Mouse (Mus musculus) midbrain, embryonic 14.5 days (tissue): ENCODE measurements around the gene Commd4. TPM values are rescaled to one million over a fixed set of nuclear protein-coding genes. Genes with fewer than 3 reads are reported as not detected.

Experiments used
- ATAC-seq: fragments of 200-750 bp; cut with Nextera tagmentation; 2 replicates; pipeline ENCODE4 v1.8.0; 2017; ENCODE audit warnings: moderate number of reproducible peaks, moderate library complexity; ENCODE audit not compliant: low FRiP score, low TSS enrichment
- DNase-seq: peaks from one replicate; pipeline ENCODE4 v3.0.0-alpha.2; 2015
- H3K27ac ChIP-seq: fragments of 300-500 bp; sonication (generic); replicated peaks from 2 replicates; pipeline ENCODE4 v1.5.1; 2014; ENCODE audit warnings: mild to moderate bottlenecking, low read depth, low read length, moderate library complexity
- H3K27me3 ChIP-seq: fragments of 300-500 bp; sonication (generic); 2 replicates; pipeline ENCODE4 v1.6.1; 2014; ENCODE audit warnings: low read length, control low read depth, mixed read lengths; ENCODE audit not compliant: control insufficient read depth, insufficient read depth
- H3K36me3 ChIP-seq: fragments of 300-500 bp; sonication (generic); 2 replicates; pipeline ENCODE4 v1.6.1; 2014; ENCODE audit warnings: low read length, control low read depth; ENCODE audit not compliant: control insufficient read depth, insufficient read depth
- H3K4me1 ChIP-seq: fragments of 300-500 bp; sonication (generic); 2 replicates; pipeline ENCODE4 v1.6.1; 2014; ENCODE audit warnings: mild to moderate bottlenecking, antibody characterized with exemption, low read length, control low read depth; ENCODE audit not compliant: control insufficient read depth, insufficient read depth
- H3K4me2 ChIP-seq: fragments of 300-500 bp; sonication (generic); 2 replicates; pipeline ENCODE4 v1.6.1; 2014; ENCODE audit warnings: mild to moderate bottlenecking, low read length, moderate library complexity
- H3K4me3 ChIP-seq: fragments of 300-500 bp; sonication (generic); replicated peaks from 2 replicates; pipeline ENCODE4 v1.5.1; 2014; ENCODE audit warnings: low read depth, low read length
- H3K9ac ChIP-seq: fragments of 300-500 bp; sonication (generic); replicated peaks from 2 replicates; pipeline ENCODE4 v1.6.1; 2014; ENCODE audit warnings: mild to moderate bottlenecking, low read length, moderate library complexity
- H3K9me3 ChIP-seq: fragments of 300-500 bp; sonication (generic); 2 replicates; pipeline ENCODE4 v1.6.1; 2016; ENCODE audit warnings: low read length, control low read depth, mixed read lengths; ENCODE audit not compliant: control insufficient read depth
- WGBS: fragments of 180-500 bp; shearing (Covaris S2); extraction: QIAGEN DNeasy Blood & Tissue Kit; methylation state at CpG from one replicate; pipeline ENCODE4 v1.1.7; 2014; 5-methylcytosine and 5-hydroxymethylcytosine counted together
- polyA plus RNA-seq: library from polyadenylated mRNA; unstranded; fragments of >200 nt; fragmentation: Nextera tagmentation; extraction: Ambion mirVana; gene quantifications from 2 replicates; pipeline ENCODE4 v1.2.1, GENCODE M21; 2014

Gene Commd4
- polyA plus RNA-seq, 1 experiment from 2014 or later: 159 TPM

GRCm38 (mm10) chr9:57162496-57162895, 4.4 kb upstream of the Commd4 start:
- Histone ChIP-seq H3K4me3 (no peak overlapping the region), H3K27me3 (no peaks in the 10 kb centered on the region), H3K36me3 (no peaks in the 10 kb centered on the region), H3K27ac (no peak overlapping the region), H3K4me1 (peaks cover 4% of the 10 kb centered on the region), H3K9ac (no peak overlapping the region), H3K4me2 (no peak overlapping the region), H3K9me3 (no peaks in the 10 kb centered on the region)
- no peak for ATAC-seq
- peak; percentile 61 for DNase-seq
- WGBS: 15% methylated on average over 3 of the region's 3 CpGs

- Histone ChIP-seq H3K9me3 (no peaks in the 10 kb centered on the region), H3K27me3 (no peaks in the 10 kb centered on the region), H3K4me1 (peaks cover 10% of the 10 kb centered on the region), H3K27ac (peak overlapping the region; percentile 75), H3K4me2 (peak overlapping the region; percentile 97), H3K4me3 (peak overlapping the region; percentile 89), H3K36me3 (peaks cover 13% of the 10 kb centered on the region), H3K9ac (peak overlapping the region; percentile 72)
- ATAC-seq (peak; percentile 49), DNase-seq (no peak)
- WGBS: 38% methylated on average over 11 of the region's 11 CpGs
These were observed 375 bp upstream of the Commd4 start for GRCm38 (mm10) chr9:57158506-57158905.

- peaks cover 13% of the 10 kb centered on the region for H3K36me3 ChIP-seq
These were observed 632 bp downstream of the Commd4 start for GRCm38 (mm10) chr9:57157499-57157898.

GRCm38 (mm10) chr9:57156823-57157222, 1.3 kb downstream of the Commd4 start:
- Histone ChIP-seq H3K36me3 (peaks cover 13% of the 10 kb centered on the region), H3K4me3 (no peak overlapping the region), H3K9me3 (no peaks in the 10 kb centered on the region), H3K27me3 (no peaks in the 10 kb centered on the region), H3K27ac (no peak overlapping the region), H3K4me2 (peak overlapping the region; percentile 97), H3K9ac (no peak overlapping the region), H3K4me1 (peaks cover 10% of the 10 kb centered on the region)
- DNase-seq (no peak), ATAC-seq (no peak)
- 86% methylated on average over 8 of the region's 8 CpGs for WGBS

More at GRCm38 (mm10) chr9:57157499-57157898, 632 bp downstream of the Commd4 start:
- H3K27me3 ChIP-seq: no peaks in the 10 kb centered on the region
- DNase-seq (no peak), ATAC-seq (no peak)
- peak overlapping the region; percentile 75 for H3K27ac ChIP-seq
- peak overlapping the region; percentile 89 for H3K4me3 ChIP-seq
- peak overlapping the region; percentile 97 for H3K4me2 ChIP-seq
- WGBS: 33% methylated on average over 13 of the region's 13 CpGs
- peaks cover 10% of the 10 kb centered on the region for H3K4me1 ChIP-seq
- peak overlapping the region; percentile 72 for H3K9ac ChIP-seq
- no peaks in the 10 kb centered on the region for H3K9me3 ChIP-seq

GRCm38 (mm10) chr9:57156383-57156782, 1.7 kb downstream of the Commd4 start:
- Histone ChIP-seq H3K4me1 (peaks cover 10% of the 10 kb centered on the region), H3K9ac (no peak overlapping the region), H3K27me3 (no peaks in the 10 kb centered on the region), H3K4me3 (no peak overlapping the region), H3K4me2 (no peak overlapping the region), H3K27ac (no peak overlapping the region), H3K9me3 (no peaks in the 10 kb centered on the region), H3K36me3 (peaks cover 13% of the 10 kb centered on the region)
- WGBS: 96% methylated on average over 7 of the region's 7 CpGs
- ATAC-seq: no peak
- DNase-seq: no peak

GRCm38 (mm10) chr9:57152331-57152730, 5.8 kb downstream of the Commd4 start:
- Histone ChIP-seq H3K4me3 (no peak overlapping the region), H3K36me3 (peaks cover 13% of the 10 kb centered on the region), H3K27ac (no peak overlapping the region), H3K4me2 (no peak overlapping the region), H3K9me3 (no peaks in the 10 kb centered on the region), H3K9ac (no peak overlapping the region), H3K27me3 (no peaks in the 10 kb centered on the region), H3K4me1 (peaks cover 12% of the 10 kb centered on the region)
- WGBS: 53% methylated on average over 6 of the region's 6 CpGs
- DNase-seq: peak; percentile 13
- ATAC-seq: no peak

- ATAC-seq (no peak), DNase-seq (no peak)
- Histone ChIP-seq H3K9ac (no peak overlapping the region), H3K4me3 (no peak overlapping the region), H3K36me3 (peaks cover 6% of the 10 kb centered on the region), H3K27me3 (no peaks in the 10 kb centered on the region), H3K9me3 (no peaks in the 10 kb centered on the region), H3K27ac (no peak overlapping the region), H3K4me1 (peaks cover 15% of the 10 kb centered on the region), H3K4me2 (no peak overlapping the region)
- 86% methylated on average over 5 of the region's 5 CpGs for WGBS
These were observed 7.9 kb downstream of the Commd4 start for GRCm38 (mm10) chr9:57150192-57150591.

GRCm38 (mm10) chr9:57149021-57149420, 9.1 kb downstream of the Commd4 start:
- H3K4me3 ChIP-seq: peak overlapping the region; percentile 51
- H3K9me3 ChIP-seq: no peaks in the 10 kb centered on the region
- peak overlapping the region; percentile 67 for H3K9ac ChIP-seq
- ATAC-seq: no peak
- 0 out of 2 replicates have a peak, but pooled peaks cover 2% of the 10 kb centered on the region for H3K36me3 ChIP-seq
- H3K4me2 ChIP-seq: peak overlapping the region; percentile 72
- peak overlapping the region; percentile 89 for H3K27ac ChIP-seq
- DNase-seq: no peak
- 71% methylated on average over 6 of the region's 6 CpGs for WGBS
- H3K27me3 ChIP-seq: no peaks in the 10 kb centered on the region
- peaks cover 15% of the 10 kb centered on the region for H3K4me1 ChIP-seq

- H3K4me3 ChIP-seq: peak within 1 kb of the TSS; percentile 51
- peak within 1 kb of the TSS; percentile 89 for H3K27ac ChIP-seq
- peaks cover 3% of the 10 kb centered on the region; the same call in 1 of the 2 replicates for H3K36me3 ChIP-seq
- H3K9me3 ChIP-seq: no peaks in the 10 kb centered on the region
- peak within 1 kb of the TSS; percentile 72 for H3K4me2 ChIP-seq
- DNase-seq (peak; percentile 96), ATAC-seq (peak; percentile 90)
- H3K9ac ChIP-seq: peak within 1 kb of the TSS; percentile 67
- no peaks in the 10 kb centered on the region for H3K27me3 ChIP-seq
- WGBS: under 1% methylated on average over 27 of the region's 27 CpGs
- peaks cover 15% of the 10 kb centered on the region for H3K4me1 ChIP-seq
These were observed 9.8 kb downstream of the Commd4 start, which contains the start of gene Neil1 for GRCm38 (mm10) chr9:57148144-57148878. Neil1 (minus strand) TSS chr9:57148305.
